Mouse (Mus musculus) forebrain, embryonic 11.5 days (tissue): Measurements from ENCODE around the gene Skp2. TPM values are rescaled to one million over a fixed set of nuclear protein-coding genes. Genes with fewer than 3 reads are reported as not detected.
A peak's percentile ranks its signal among the peaks of the same experiment; 100 is the strongest.

ENCODE experiments used
- ATAC-seq: fragments of 200-750 bp; cut with Nextera tagmentation; replicated peaks from 2 replicates; pipeline ENCODE4 v1.8.0; 2017; ENCODE audit warnings: moderate TSS enrichment; ENCODE audit not compliant: low FRiP score
- DNase-seq: peaks from one replicate; pipeline ENCODE4 v3.0.0-alpha.2; 2017; ENCODE audit warnings: low spot score
- H3K27ac ChIP-seq: fragments of 300-500 bp; sonication (generic); 2 replicates; pipeline ENCODE4 v1.5.1; 2014; ENCODE audit warnings: low read depth, low read length
- H3K27me3 ChIP-seq: fragments of 300-500 bp; sonication (generic); 2 replicates; pipeline ENCODE4 v1.6.1; 2014; ENCODE audit warnings: mild to moderate bottlenecking, low read length, mixed read lengths; ENCODE audit not compliant: control insufficient read depth, insufficient read depth
- H3K36me3 ChIP-seq: fragments of 300-500 bp; sonication (generic); 2 replicates; pipeline ENCODE4 v1.6.1; 2014; ENCODE audit warnings: mild to moderate bottlenecking, low read length, moderate library complexity, mixed read lengths; ENCODE audit not compliant: control insufficient read depth, insufficient read depth
- H3K4me1 ChIP-seq: fragments of 300-500 bp; sonication (generic); replicated peaks from 2 replicates; pipeline ENCODE4 v1.6.1; 2014; ENCODE audit warnings: low read length, mixed read lengths; ENCODE audit not compliant: control insufficient read depth, insufficient read depth
- H3K4me2 ChIP-seq: fragments of 300-500 bp; sonication (generic); 2 replicates; pipeline ENCODE4 v1.6.1; 2014; ENCODE audit warnings: low read depth, mild to moderate bottlenecking, low read length, moderate library complexity, mixed read lengths; ENCODE audit not compliant: severe bottlenecking
- H3K4me3 ChIP-seq: fragments of 300-500 bp; sonication (generic); 2 replicates; pipeline ENCODE4 v1.5.1; 2014; ENCODE audit warnings: low read depth, low read length
- H3K9ac ChIP-seq: fragments of 300-500 bp; sonication (generic); 2 replicates; pipeline ENCODE4 v1.6.1; 2014; ENCODE audit warnings: low read length
- H3K9me3 ChIP-seq: fragments of 300-500 bp; sonication (generic); 2 replicates; pipeline ENCODE4 v1.6.1; 2016; ENCODE audit warnings: low read length, mixed read lengths; ENCODE audit not compliant: control insufficient read depth
- WGBS: fragments of 180-500 bp; shearing (Covaris S2); extraction: QIAGEN DNeasy Blood & Tissue Kit; methylation state at CpG from one replicate; pipeline ENCODE4 v1.1.7; 2014; 5-methylcytosine and 5-hydroxymethylcytosine counted together
- polyA plus RNA-seq: library from polyadenylated mRNA; unstranded; fragments of >200 nt; fragmentation: Nextera tagmentation; extraction: Ambion mirVana; gene quantifications from 2 replicates; pipeline ENCODE4 v1.2.1, GENCODE M21; 2014

The Skp2 gene
- polyA plus RNA-seq, 1 experiment from 2014 or later = 142 TPM

- WGBS = 90% methylated on average over 13 of the region's 13 CpGs
- Histone ChIP-seq H3K36me3 (no peaks in the 10 kb centered on the region; the same call in 1 of the 2 replicates), H3K9me3 (no peaks in the 10 kb centered on the region), H3K27me3 (no peaks in the 10 kb centered on the region), H3K4me2 (no peak overlapping the region), H3K27ac (no peak overlapping the region), H3K4me3 (no peak overlapping the region), H3K9ac (no peak overlapping the region), H3K4me1 (no peaks in the 10 kb centered on the region)
- DNase-seq = no peak
- no peak for ATAC-seq
Measured at GRCm38 (mm10) chr15:9106303-9107074, 48.7 kb downstream of the Skp2 start.

- Histone ChIP-seq H3K36me3 (no peaks in the 10 kb centered on the region; the same call in 1 of the 2 replicates), H3K4me1 (no peaks in the 10 kb centered on the region), H3K9me3 (no peaks in the 10 kb centered on the region), H3K27me3 (no peaks in the 10 kb centered on the region), H3K27ac (no peak overlapping the region), H3K4me2 (no peak overlapping the region), H3K4me3 (no peak overlapping the region), H3K9ac (no peak overlapping the region)
- ATAC-seq (no peak), DNase-seq (no peak)
- 91% methylated on average over 10 of the region's 10 CpGs for WGBS
Measured at GRCm38 (mm10) chr15:9100446-9101077, 54.7 kb downstream of the Skp2 start.

- H3K27me3 ChIP-seq = no peaks in the 10 kb centered on the region
- no peak for ATAC-seq
- no peak overlapping the region for H3K4me3 ChIP-seq
- 94% methylated on average over 4 of the region's 4 CpGs for WGBS
- no peaks in the 10 kb centered on the region for H3K9me3 ChIP-seq
- no peak overlapping the region for H3K4me2 ChIP-seq
- H3K36me3 ChIP-seq = peaks cover 4% of the 10 kb centered on the region; the same call in 1 of the 2 replicates
- H3K27ac ChIP-seq = no peak overlapping the region
- DNase-seq = no peak
- H3K4me1 ChIP-seq = peaks cover 3% of the 10 kb centered on the region; the same call in 1 of the 2 replicates
- no peak overlapping the region for H3K9ac ChIP-seq
Measured at GRCm38 (mm10) chr15:9096865-9097264, 58.4 kb downstream of the Skp2 start.

GRCm38 (mm10) chr15:9094366-9094750 lies 60.9 kb downstream of the Skp2 start:
- no peak overlapping the region for H3K4me3 ChIP-seq
- WGBS = 25% methylated on average over 13 of the region's 13 CpGs
- peaks cover 3% of the 10 kb centered on the region; the same call in 1 of the 2 replicates for H3K4me1 ChIP-seq
- peak; percentile 69 for DNase-seq
- no peak overlapping the region for H3K4me2 ChIP-seq
- no peak overlapping the region for H3K9ac ChIP-seq
- no peaks in the 10 kb centered on the region for H3K9me3 ChIP-seq
- H3K27ac ChIP-seq = no peak overlapping the region
- H3K36me3 ChIP-seq = peaks cover 4% of the 10 kb centered on the region; the same call in 1 of the 2 replicates
- no peaks in the 10 kb centered on the region for H3K27me3 ChIP-seq
- peak; percentile 93 for ATAC-seq

GRCm38 (mm10) chr15:9093598-9094365 lies 61.4 kb downstream of the Skp2 start:
- Histone ChIP-seq H3K4me3 (no peak overlapping the region), H3K36me3 (peaks cover 4% of the 10 kb centered on the region; the same call in 1 of the 2 replicates), H3K9ac (no peak overlapping the region), H3K27me3 (no peaks in the 10 kb centered on the region), H3K9me3 (no peaks in the 10 kb centered on the region), H3K27ac (no peak overlapping the region), H3K4me1 (peaks cover 3% of the 10 kb centered on the region; the same call in 1 of the 2 replicates), H3K4me2 (no peak overlapping the region)
- 73% methylated on average over 11 of the region's 11 CpGs for WGBS
- ATAC-seq = peak; percentile 39; the same call in 1 of the 2 replicates
- DNase-seq = no peak

- ATAC-seq = no peak
- no peak for DNase-seq
- no peaks in the 10 kb centered on the region for H3K27me3 ChIP-seq
- peaks cover 4% of the 10 kb centered on the region; the same call in 1 of the 2 replicates for H3K36me3 ChIP-seq
- WGBS = 91% methylated on average over 5 of the region's 5 CpGs
- H3K9ac ChIP-seq = no peak overlapping the region
- H3K4me3 ChIP-seq = no peak overlapping the region
- no peak overlapping the region for H3K4me2 ChIP-seq
- H3K9me3 ChIP-seq = no peaks in the 10 kb centered on the region
- peaks cover 3% of the 10 kb centered on the region; the same call in 1 of the 2 replicates for H3K4me1 ChIP-seq
- no peak overlapping the region for H3K27ac ChIP-seq
Measured at GRCm38 (mm10) chr15:9090662-9091061, 64.6 kb downstream of the Skp2 start.

GRCm38 (mm10) chr15:9089136-9089720 lies 66.0 kb downstream of the Skp2 start:
- Histone ChIP-seq H3K27ac (no peak overlapping the region), H3K9me3 (no peaks in the 10 kb centered on the region), H3K9ac (no peak overlapping the region), H3K4me2 (no peak overlapping the region), H3K36me3 (peaks cover 4% of the 10 kb centered on the region; the same call in 1 of the 2 replicates), H3K27me3 (no peaks in the 10 kb centered on the region), H3K4me1 (no peaks in the 10 kb centered on the region; the same call in 1 of the 2 replicates), H3K4me3 (no peak overlapping the region)
- DNase-seq (no peak), ATAC-seq (no peak)
- WGBS = 20% methylated on average over 2 of the region's 2 CpGs

- Histone ChIP-seq H3K9me3 (no peaks in the 10 kb centered on the region), H3K27me3 (no peaks in the 10 kb centered on the region), H3K36me3 (peaks cover 4% of the 10 kb centered on the region; the same call in 1 of the 2 replicates), H3K9ac (no peak overlapping the region), H3K4me2 (no peak overlapping the region), H3K4me1 (no peaks in the 10 kb centered on the region), H3K4me3 (no peak overlapping the region), H3K27ac (no peak overlapping the region)
- DNase-seq (no peak), ATAC-seq (no peak)
- 79% methylated on average over 8 of the region's 8 CpGs for WGBS
Measured at GRCm38 (mm10) chr15:9088683-9089072, 66.5 kb downstream of the Skp2 start.
